In the genomic region with DNA sequence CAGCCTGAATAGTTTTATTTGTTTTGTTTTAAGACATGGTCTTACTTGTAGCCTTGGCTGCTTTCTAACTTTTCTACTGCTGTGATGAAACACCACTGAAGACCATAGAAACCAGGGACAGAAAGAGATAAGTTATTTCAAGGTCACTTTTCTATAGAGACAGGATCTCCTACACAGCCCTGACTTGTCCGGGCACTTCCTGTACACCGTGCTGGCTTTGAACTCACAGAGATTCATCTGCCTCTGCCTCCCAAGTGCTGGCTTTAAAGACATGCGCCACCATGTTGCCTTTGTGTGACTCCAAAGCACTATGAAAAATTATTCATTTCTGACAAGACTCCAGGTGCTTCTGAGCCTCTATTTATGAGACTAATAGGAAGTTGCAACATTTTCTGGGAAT, we compare ENCODE assay signal across 24 mouse cellular contexts. TPM values are rescaled to one million over a fixed set of nuclear protein-coding genes. Genes with fewer than 3 reads are reported as not detected.
"Had no signal": no experiment of that assay in that cellular context is flagged by ENCODE, and none has a peak within 500 bp of the region (broad histone marks: within the 10 kb centered on the region; RNA-seq: fewer than 3 reads in every experiment).

No protein-coding gene starts in this region.

- H3K27ac ChIP-seq: limb, embryonic 13.5 days; liver, embryonic 13.5 days; macrophage; midbrain, embryonic 12.5 days; midbrain, embryonic 15.5 days; neural tube, embryonic 12.5 days; neural tube, embryonic 15.5 days; stomach, embryonic 15.5 days had no signal

- H3K27me3 ChIP-seq: limb, embryonic 13.5 days; midbrain, embryonic 12.5 days; midbrain, embryonic 15.5 days; neural tube, embryonic 12.5 days; neural tube, embryonic 15.5 days; stomach, embryonic 15.5 days had no signal

- H3K4me2 ChIP-seq: limb, embryonic 13.5 days; liver, embryonic 13.5 days; midbrain, embryonic 12.5 days; midbrain, embryonic 15.5 days; neural tube, embryonic 12.5 days; neural tube, embryonic 15.5 days; stomach, embryonic 15.5 days had no signal

- ATAC-seq: midbrain, embryonic 15.5 days had no signal

- H3K4me1 ChIP-seq: limb, embryonic 13.5 days; liver, embryonic 13.5 days; midbrain, embryonic 12.5 days; midbrain, embryonic 15.5 days; neural tube, embryonic 15.5 days; stomach, embryonic 15.5 days had no signal

- H3K9ac ChIP-seq: limb, embryonic 13.5 days; liver, embryonic 13.5 days; midbrain, embryonic 12.5 days; midbrain, embryonic 15.5 days; neural tube, embryonic 12.5 days; neural tube, embryonic 15.5 days; stomach, embryonic 15.5 days had no signal

- H3K4me3 ChIP-seq: limb, embryonic 13.5 days; liver, embryonic 13.5 days; midbrain, embryonic 12.5 days; midbrain, embryonic 15.5 days; neural tube, embryonic 12.5 days; neural tube, embryonic 15.5 days; stomach, embryonic 15.5 days had no signal

- DNase-seq: kidney, postnatal 14 days; kidney, postnatal 4 days; left cerebral cortex, postnatal 4 days; liver; liver, embryonic 13.5 days; lung, adult 2 months; right cerebral cortex, adult 18-20 months; right cerebral cortex, postnatal 14 days; right cerebral cortex, postnatal 4 days; spleen, adult 18-20 months; thymus, adult 18-20 months; thymus, postnatal 36 days had no signal

- H3K9me3 ChIP-seq: limb, embryonic 13.5 days; liver, embryonic 13.5 days; midbrain, embryonic 12.5 days; midbrain, embryonic 15.5 days; neural tube, embryonic 12.5 days; neural tube, embryonic 15.5 days; stomach, embryonic 15.5 days had no signal

- H3K36me3 ChIP-seq: limb, embryonic 13.5 days; liver, embryonic 13.5 days; midbrain, embryonic 12.5 days; midbrain, embryonic 15.5 days; neural tube, embryonic 12.5 days; neural tube, embryonic 15.5 days; stomach, embryonic 15.5 days had no signal

RNA-seq across cellular contexts. Expression of gene Zbed6, which starts 10.6 kb away (rescaled TPM):
- polyA plus RNA-seq: kidney, embryonic 16.5 days; limb, embryonic 13.5 days; liver, embryonic 13.5 days; liver, embryonic 16.5 days; lung, embryonic 16.5 days; midbrain, embryonic 12.5 days; midbrain, embryonic 15.5 days; neural tube, embryonic 12.5 days; neural tube, embryonic 15.5 days; stomach, embryonic 15.5 days had no signal

RNA-seq across cellular contexts. Expression of gene Lax1, which starts 18.6 kb away (rescaled TPM):
- total RNA-seq: layer of hippocampus, adult 18-20 months; layer of hippocampus, postnatal 14 days had no signal
- polyA plus RNA-seq: macrophage; neural tube, embryonic 12.5 days had no signal
